Mouse (Mus musculus) lung, postnatal 0 days (tissue): Measurements from ENCODE around the gene Scarf1.

Source experiments
- CTCF ChIP-seq: IDR thresholded peaks from 2 replicates; pipeline ENCODE4 v1.5.1; 2016; ENCODE audit warnings: antibody characterized with exemption, mild to moderate bottlenecking
- EP300 ChIP-seq: IDR thresholded peaks from 2 replicates; pipeline ENCODE4 v1.6.1; 2016; ENCODE audit warnings: antibody characterized with exemption, mild to moderate bottlenecking, control low read depth

DNA sequence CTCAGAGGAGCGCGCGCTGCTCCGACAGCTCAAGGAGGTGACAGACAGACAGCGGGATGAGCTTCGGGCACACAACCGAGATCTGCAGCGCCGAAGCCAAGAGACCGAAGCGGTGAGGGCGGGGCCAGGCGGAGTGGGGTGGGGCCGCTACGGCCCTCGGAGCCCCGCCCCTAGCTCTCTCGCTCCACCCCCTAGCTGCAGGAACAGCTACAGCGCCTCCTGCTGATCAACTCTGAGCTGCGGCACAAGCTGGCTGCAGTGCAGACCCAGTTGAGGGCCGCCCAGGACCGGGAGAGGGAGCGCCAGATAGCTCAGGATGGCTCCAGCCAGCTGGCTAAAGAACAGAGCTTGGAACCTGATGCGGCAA, 2.7 kb upstream of the Scarf1 start:
- peak; percentile 96 for TF ChIP-seq CTCF
- TF ChIP-seq EP300, result no peak
